Mouse (Mus musculus) neural tube, embryonic 15.5 days (tissue): ENCODE measurements around the gene Iqcm. TPM values are rescaled to one million over a fixed set of nuclear protein-coding genes. Genes with fewer than 3 reads are reported as not detected.
A peak's percentile ranks its signal among the peaks of the same experiment; 100 is the strongest.

Experiments
- ATAC-seq: fragments of 200-750 bp; cut with Nextera tagmentation; 2 replicates; pipeline ENCODE4 v1.8.0; 2017; ENCODE audit warnings: mild to moderate bottlenecking, moderate TSS enrichment, moderate library complexity; ENCODE audit not compliant: low FRiP score
- H3K27ac ChIP-seq: fragments of 300-500 bp; sonication (generic); replicated peaks from 2 replicates; pipeline ENCODE4 v1.5.1; 2015; ENCODE audit warnings: mild to moderate bottlenecking, inconsistent platforms
- H3K27me3 ChIP-seq: fragments of 300-500 bp; sonication (generic); replicated peaks from 2 replicates; pipeline ENCODE4 v1.6.1; 2015; ENCODE audit warnings: inconsistent platforms
- H3K36me3 ChIP-seq: fragments of 300-500 bp; sonication (generic); 2 replicates; pipeline ENCODE4 v1.6.1; 2015; ENCODE audit warnings: inconsistent platforms
- H3K4me1 ChIP-seq: fragments of 300-500 bp; sonication (generic); 2 replicates; pipeline ENCODE4 v1.6.1; 2015; ENCODE audit warnings: inconsistent platforms
- H3K4me2 ChIP-seq: fragments of 300-500 bp; sonication (generic); 2 replicates; pipeline ENCODE4 v1.6.1; 2015; ENCODE audit warnings: inconsistent platforms, mild to moderate bottlenecking, moderate library complexity
- H3K4me3 ChIP-seq: fragments of 300-500 bp; sonication (generic); replicated peaks from 2 replicates; pipeline ENCODE4 v1.5.1; 2015; ENCODE audit warnings: mild to moderate bottlenecking, inconsistent platforms
- H3K9ac ChIP-seq: fragments of 300-500 bp; sonication (generic); replicated peaks from 2 replicates; pipeline ENCODE4 v1.6.1; 2015; ENCODE audit warnings: mild to moderate bottlenecking, inconsistent platforms
- H3K9me3 ChIP-seq: fragments of 300-500 bp; sonication (generic); replicated peaks from 2 replicates; pipeline ENCODE4 v1.6.1; 2016; ENCODE audit warnings: inconsistent platforms
- WGBS: fragments of 180-500 bp; shearing (Covaris S2); methylation state at CpG from one replicate; pipeline ENCODE4 v1.1.7; 2015; ENCODE audit warnings: mixed read lengths; 5-methylcytosine and 5-hydroxymethylcytosine counted together
- polyA plus RNA-seq: library from polyadenylated mRNA; unstranded; fragments of >200 nt; fragmentation: Nextera tagmentation; extraction: Ambion mirVana; gene quantifications from 2 replicates; pipeline ENCODE4 v1.2.1, GENCODE M21; 2015

The Iqcm gene
- polyA plus RNA-seq, 1 experiment from 2014 or later, result 0.15 TPM

DNA sequence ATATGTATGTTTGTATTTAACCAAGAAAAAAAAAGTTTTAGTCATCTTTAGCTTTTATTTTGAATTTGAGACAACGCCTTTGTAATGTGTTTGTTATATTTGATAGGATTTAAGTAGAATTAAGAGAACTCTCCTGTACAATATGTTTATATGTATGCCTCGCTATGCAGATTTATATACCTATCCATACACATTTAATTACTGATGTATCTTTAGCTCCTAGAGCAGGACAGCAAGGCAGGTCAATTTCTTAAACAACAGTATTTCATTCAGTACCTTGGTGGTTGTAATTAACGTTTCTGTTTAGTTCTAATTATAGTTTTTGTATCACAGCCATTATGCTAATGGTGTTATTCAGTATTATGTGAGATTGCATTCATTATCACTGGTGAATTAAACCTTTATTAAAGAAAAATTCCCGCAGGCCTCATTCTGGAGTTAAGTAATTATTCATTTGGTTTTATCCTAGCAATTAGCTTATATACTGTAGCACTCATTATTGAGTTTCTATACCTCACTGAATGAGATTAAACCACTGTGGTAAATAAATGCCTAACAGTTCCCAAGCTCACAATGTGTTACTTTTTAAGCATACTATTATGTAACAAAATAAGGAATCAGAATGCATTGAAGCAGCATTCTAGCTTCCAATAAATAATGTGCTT lies 380.1 kb downstream of the Iqcm start:
- 39% methylated on average over 4 of the region's 4 CpGs for WGBS
- no peak overlapping the region for H3K4me3 ChIP-seq
- H3K36me3 ChIP-seq, result no peaks in the 10 kb centered on the region
- no peaks in the 10 kb centered on the region for H3K9me3 ChIP-seq
- no peak overlapping the region for H3K4me2 ChIP-seq
- no peak overlapping the region for H3K9ac ChIP-seq
- H3K27me3 ChIP-seq, result no peaks in the 10 kb centered on the region
- no peak overlapping the region for H3K27ac ChIP-seq
- no peaks in the 10 kb centered on the region for H3K4me1 ChIP-seq
- peak; percentile 89 for ATAC-seq

DNA sequence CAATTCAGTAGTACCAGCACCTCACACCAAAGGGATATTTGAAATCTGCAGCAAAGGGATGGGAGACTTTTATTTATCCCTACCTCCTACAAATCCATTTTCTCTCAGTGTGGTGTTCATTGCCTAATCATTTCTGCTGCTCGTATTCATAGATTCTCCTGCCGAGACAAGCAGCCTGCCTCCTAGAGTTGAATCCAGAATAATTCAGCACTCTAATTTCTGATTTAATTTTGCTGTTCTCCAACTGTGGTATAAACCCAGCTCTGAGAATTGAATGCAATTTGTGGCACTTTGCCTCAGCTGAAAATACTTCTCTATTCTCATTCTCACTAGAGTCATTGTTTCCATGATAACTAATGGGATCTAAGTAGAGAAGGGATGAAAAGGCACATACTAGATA lies 386.8 kb downstream of the Iqcm start:
- ATAC-seq, result no peak
- H3K27ac ChIP-seq, result no peak overlapping the region
- no peak overlapping the region for H3K9ac ChIP-seq
- no peaks in the 10 kb centered on the region for H3K36me3 ChIP-seq
- H3K4me1 ChIP-seq, result no peaks in the 10 kb centered on the region
- 42% methylated on average over 2 of the region's 2 CpGs for WGBS
- H3K27me3 ChIP-seq, result no peaks in the 10 kb centered on the region
- H3K4me3 ChIP-seq, result no peak overlapping the region
- no peaks in the 10 kb centered on the region for H3K9me3 ChIP-seq
- no peak overlapping the region for H3K4me2 ChIP-seq

- WGBS, result 76% methylated on average over 15 of the region's 15 CpGs
- Histone ChIP-seq H3K4me2 (no peak overlapping the region), H3K4me1 (no peaks in the 10 kb centered on the region), H3K9ac (no peak overlapping the region), H3K4me3 (no peak overlapping the region), H3K36me3 (no peaks in the 10 kb centered on the region), H3K9me3 (no peaks in the 10 kb centered on the region), H3K27ac (no peak overlapping the region), H3K27me3 (no peaks in the 10 kb centered on the region)
- no peak for ATAC-seq
Measured at GRCm38 (mm10) chr8:75917603-75918344, 469.3 kb downstream of the Iqcm start.

GRCm38 (mm10) chr8:75949166-75949565 lies 500.7 kb downstream of the Iqcm start:
- no peak overlapping the region for H3K4me2 ChIP-seq
- no peaks in the 10 kb centered on the region for H3K36me3 ChIP-seq
- no peaks in the 10 kb centered on the region for H3K9me3 ChIP-seq
- H3K27ac ChIP-seq, result no peak overlapping the region
- no peak for ATAC-seq
- H3K4me3 ChIP-seq, result no peak overlapping the region
- H3K4me1 ChIP-seq, result no peaks in the 10 kb centered on the region
- H3K27me3 ChIP-seq, result no peaks in the 10 kb centered on the region
- WGBS, result 81% methylated on average over 1 of the region's 1 CpGs
- H3K9ac ChIP-seq, result no peak overlapping the region

DNA sequence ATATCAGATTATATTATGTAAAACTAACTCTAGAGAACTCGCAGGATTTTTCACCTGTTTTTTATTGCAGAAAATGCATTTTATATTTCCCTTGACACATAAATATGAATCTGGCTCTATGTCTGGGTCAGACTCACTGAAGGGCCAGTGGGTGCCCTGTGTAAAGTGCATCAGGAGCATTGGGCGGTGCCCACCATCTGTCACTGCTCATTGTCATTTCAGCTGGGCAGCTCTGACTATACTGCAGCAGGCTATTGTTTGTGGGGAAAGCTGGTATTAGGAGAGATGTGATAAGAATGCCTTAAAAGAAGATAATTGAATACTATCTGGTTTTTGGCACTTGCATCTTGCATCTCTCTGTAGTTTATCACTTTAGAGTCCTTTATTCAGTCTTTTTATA lies 507.5 kb downstream of the Iqcm start:
- no peaks in the 10 kb centered on the region for H3K36me3 ChIP-seq
- no peaks in the 10 kb centered on the region for H3K27me3 ChIP-seq
- H3K9ac ChIP-seq, result no peak overlapping the region
- no peaks in the 10 kb centered on the region for H3K9me3 ChIP-seq
- H3K4me2 ChIP-seq, result no peak overlapping the region
- no peak overlapping the region for H3K27ac ChIP-seq
- no peaks in the 10 kb centered on the region for H3K4me1 ChIP-seq
- WGBS, result 75% methylated on average over 2 of the region's 2 CpGs
- ATAC-seq, result no peak
- no peak overlapping the region for H3K4me3 ChIP-seq

- Histone ChIP-seq H3K9ac (no peak overlapping the region), H3K27me3 (no peaks in the 10 kb centered on the region), H3K36me3 (no peaks in the 10 kb centered on the region), H3K4me3 (no peak overlapping the region), H3K9me3 (no peaks in the 10 kb centered on the region; the same call in 1 of the 2 replicates), H3K4me2 (no peak overlapping the region), H3K4me1 (no peaks in the 10 kb centered on the region), H3K27ac (no peak overlapping the region)
- WGBS, result 63% methylated on average over 4 of the region's 4 CpGs
- ATAC-seq, result no peak
Measured at GRCm38 (mm10) chr8:76018501-76018900, 570.0 kb downstream of the Iqcm start.

Other genes with a start within 250 kb of the Iqcm start
- 2.9 and 4.4 TPM in 2 replicates for gene Rasd2, start 234.8 kb upstream of the Iqcm start, polyA plus RNA-seq
- gene Gm10358, start 42.1 kb upstream of the Iqcm start, polyA plus RNA-seq, result 0.23 TPM in 1 of 2 replicates, not detected in the other